Mouse (Mus musculus) megakaryocyte progenitor cell, adult 5-6 weeks (primary cell): ENCODE measurements around the gene 2010111I01Rik. TPM values are rescaled to one million over a fixed set of nuclear protein-coding genes. Genes with fewer than 3 reads are reported as not detected.
A peak's percentile ranks its signal among the peaks of the same experiment; 100 is the strongest.

Experiments
- ATAC-seq: replicated peaks from 2 replicates; pipeline ENCODE4 v1.8.0; 2016; ENCODE audit warnings: mild to moderate bottlenecking, moderate TSS enrichment, inconsistent platforms; ENCODE audit not compliant: poor library complexity
- total RNA-seq, 2 experiments: library from RNA; stranded (forward) in 1 of 2; stranded (reverse) in 1 of 2; fragments of 157-497, 149-512 nt in 1 of 2; fragments of 200-1000 nt in 1 of 2; gene quantifications; 2 replicates each; pipeline versions ENCODE4 v1.2.3 to v1.2.4; 2015 to 2017

The 2010111I01Rik gene
- total RNA-seq, 2 experiments from 2014 or later: 53.7 to 90.2 TPM

GRCm38 (mm10) chr13:63146604-63147188, 182.0 kb downstream of the 2010111I01Rik start:
- no peak for ATAC-seq

DNA sequence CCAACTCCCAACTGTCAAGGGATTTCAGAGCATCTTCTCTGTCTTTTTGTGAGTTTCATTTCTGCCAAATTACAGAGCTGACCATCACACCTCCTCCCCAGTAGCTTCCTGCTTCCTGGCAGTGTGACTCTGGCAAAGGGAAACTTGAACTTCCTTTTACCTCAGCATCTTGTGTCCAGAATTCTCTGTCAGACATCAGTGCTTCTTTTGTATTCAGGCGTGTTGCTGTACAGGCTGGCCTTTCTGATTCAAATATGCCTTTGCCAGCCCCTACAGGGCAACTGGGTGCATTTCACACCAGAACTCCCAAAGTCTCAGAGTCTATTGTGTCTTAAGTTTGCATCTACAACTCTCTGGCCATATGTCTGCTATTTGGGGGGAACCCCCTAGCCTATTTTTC, 183.5 kb downstream of the 2010111I01Rik start:
- ATAC-seq: no peak

GRCm38 (mm10) chr13:63150470-63151020, 185.9 kb downstream of the 2010111I01Rik start:
- peak; percentile 13; the same call in 1 of the 2 replicates for ATAC-seq

DNA sequence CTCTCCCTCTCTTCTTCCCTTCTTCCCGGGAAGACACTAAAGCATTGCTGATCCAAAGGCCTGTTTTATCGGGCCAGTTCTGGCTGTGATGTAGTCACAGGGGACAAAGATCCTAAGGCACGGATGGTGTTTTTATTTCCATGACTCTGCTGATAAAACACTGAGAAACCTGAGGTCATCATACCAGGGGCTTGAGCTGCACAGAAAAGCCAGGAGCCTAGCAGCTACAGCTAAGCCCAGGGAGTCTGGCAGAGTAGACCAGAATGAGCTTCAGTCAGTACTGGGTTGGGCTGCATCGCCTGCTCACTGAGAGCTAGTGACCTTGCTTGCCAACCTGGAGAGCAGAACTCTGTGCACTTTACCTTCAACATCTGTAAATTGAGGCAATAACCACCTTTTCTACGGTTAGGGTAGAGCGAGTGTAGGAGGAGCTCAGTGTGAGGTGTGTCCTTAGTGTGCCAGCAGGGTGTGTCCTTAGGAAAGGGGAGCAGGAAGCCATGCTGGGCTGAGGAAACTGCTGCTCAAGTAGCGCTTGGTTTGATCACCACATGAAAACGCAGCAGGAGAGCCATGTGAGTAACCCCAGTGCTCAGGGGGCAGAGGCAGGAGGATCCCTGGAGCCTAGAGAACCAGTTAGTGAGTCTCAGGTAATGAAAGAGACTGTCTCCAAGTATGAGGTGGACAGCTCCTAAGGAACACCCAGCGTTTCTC, 186.5 kb downstream of the 2010111I01Rik start:
- ATAC-seq: peak; percentile 16; the same call in 1 of the 2 replicates

- peak; percentile 48 for ATAC-seq
Measured at GRCm38 (mm10) chr13:63152498-63152897, 187.8 kb downstream of the 2010111I01Rik start.

- no peak for ATAC-seq
Measured at GRCm38 (mm10) chr13:63153397-63153796, 188.7 kb downstream of the 2010111I01Rik start.

GRCm38 (mm10) chr13:63154851-63155571, 190.3 kb downstream of the 2010111I01Rik start:
- no peak for ATAC-seq

- no peak for ATAC-seq
Measured at GRCm38 (mm10) chr13:63156264-63156663, 191.6 kb downstream of the 2010111I01Rik start.

- ATAC-seq: no peak
Measured at GRCm38 (mm10) chr13:63170282-63171073, 205.8 kb downstream of the 2010111I01Rik start.

- ATAC-seq: no peak
Measured at GRCm38 (mm10) chr13:63171347-63172096, 206.8 kb downstream of the 2010111I01Rik start.

GRCm38 (mm10) chr13:63172097-63172445, 207.4 kb downstream of the 2010111I01Rik start:
- ATAC-seq: no peak

DNA sequence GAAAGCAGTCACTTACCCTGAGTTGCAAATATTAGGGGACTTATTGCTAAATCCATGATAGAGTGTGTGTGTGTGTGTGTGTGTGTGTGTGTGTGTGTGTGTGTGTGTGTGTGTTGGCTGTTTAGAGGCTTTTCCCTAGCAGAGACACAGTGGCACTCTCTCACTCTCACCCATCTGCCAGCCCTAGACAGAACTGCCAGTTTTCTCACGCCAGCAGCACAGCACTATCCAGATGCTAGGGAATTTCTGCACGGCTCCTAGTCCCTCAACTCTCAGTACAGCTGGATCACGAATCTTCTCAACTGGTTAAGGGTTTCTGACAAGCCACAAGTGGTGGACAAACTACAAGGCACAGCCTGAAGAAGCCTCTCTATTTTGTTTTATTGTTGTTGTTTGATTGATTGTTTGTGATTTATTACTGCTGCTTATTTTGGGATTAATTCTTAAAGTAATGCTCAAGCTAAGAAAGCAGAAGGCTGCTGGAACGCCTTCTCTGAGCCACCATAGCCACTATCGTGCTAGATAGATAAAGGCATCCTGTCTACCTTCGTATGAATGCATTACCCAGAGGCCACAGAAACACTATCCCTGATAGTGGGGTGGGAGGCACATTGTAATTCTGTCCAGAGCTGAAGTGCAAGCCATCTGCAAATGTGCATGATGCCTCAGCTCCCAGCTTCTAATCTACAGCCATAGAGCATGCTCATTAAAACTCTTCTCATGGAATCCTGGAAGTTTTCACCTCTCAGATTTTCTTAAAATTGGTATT, 209.7 kb downstream of the 2010111I01Rik start:
- no peak for ATAC-seq

- ATAC-seq: no peak
Measured at GRCm38 (mm10) chr13:63176131-63176530, 211.4 kb downstream of the 2010111I01Rik start.

GRCm38 (mm10) chr13:63177232-63177631, 212.5 kb downstream of the 2010111I01Rik start:
- no peak for ATAC-seq

GRCm38 (mm10) chr13:63180641-63181235, 216.0 kb downstream of the 2010111I01Rik start:
- no peak for ATAC-seq

DNA sequence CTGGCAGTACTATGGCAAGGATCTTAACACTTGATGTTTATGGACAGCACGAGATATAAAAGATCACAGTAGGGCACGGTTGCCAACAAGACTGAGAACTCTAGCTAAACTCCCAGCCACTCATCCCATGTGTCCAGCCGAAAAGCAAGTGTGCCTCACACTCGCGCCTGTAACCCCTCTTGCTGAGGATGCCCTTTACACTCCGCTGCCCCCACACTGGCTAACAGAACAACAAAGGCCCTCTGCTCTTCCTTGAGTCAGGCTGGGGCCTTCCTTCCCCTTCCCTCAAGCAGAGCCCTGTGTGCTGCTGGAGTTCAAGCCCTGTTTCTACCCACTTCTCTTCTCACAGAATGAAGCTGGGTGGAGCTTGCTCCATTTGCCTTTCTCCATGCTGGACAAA, 220.3 kb downstream of the 2010111I01Rik start:
- no peak for ATAC-seq

GRCm38 (mm10) chr13:63186217-63186616, 221.5 kb downstream of the 2010111I01Rik start:
- ATAC-seq: no peak

- peak; percentile 61 for ATAC-seq
Measured at GRCm38 (mm10) chr13:63186642-63187041, 221.9 kb downstream of the 2010111I01Rik start.
